Comparison of ENCODE assay signal across 18 mouse cellular contexts in genomic region chr1:99317043-99317709, GRCm38 (mm10).
"Had no signal": no experiment of that assay in that cellular context is flagged by ENCODE, and none has a peak within 500 bp of the region (broad histone marks: within the 10 kb centered on the region; RNA-seq: fewer than 3 reads in every experiment).

No protein-coding gene starts in this region.

- H3K4me2 ChIP-seq: limb, embryonic 12.5 days; liver, embryonic 13.5 days; lung, embryonic 15.5 days; neural tube, embryonic 15.5 days had no signal

- H3K27ac ChIP-seq: kidney, postnatal 0 days; limb, embryonic 12.5 days; liver, embryonic 13.5 days; lung, embryonic 15.5 days; macrophage; neural tube, embryonic 15.5 days had no signal

- H3K4me3 ChIP-seq: limb, embryonic 12.5 days; liver, embryonic 13.5 days; lung, embryonic 15.5 days; megakaryocyte, embryonic 14.5 days; myocyte; neural tube, embryonic 15.5 days had no signal

- ATAC-seq: liver, postnatal 0 days had no signal

- H3K4me1 ChIP-seq: limb, embryonic 12.5 days; liver, embryonic 13.5 days; lung, embryonic 15.5 days; megakaryocyte, embryonic 14.5 days; neural tube, embryonic 15.5 days had no signal

- DNase-seq: kidney, adult 9 months; kidney, postnatal 36 days; layer of hippocampus, adult 9-11 months; layer of hippocampus, postnatal 36 days; liver; liver, embryonic 13.5 days; liver, postnatal 0 days; lung, postnatal 14 days; right cerebral cortex, adult 18-20 months; right cerebral cortex, postnatal 25 days; thymus, postnatal 36 days had no signal

- H3K9me3 ChIP-seq: limb, embryonic 12.5 days; liver, embryonic 13.5 days; lung, embryonic 15.5 days; megakaryocyte, embryonic 14.5 days; neural tube, embryonic 15.5 days had no signal

- H3K27me3 ChIP-seq: limb, embryonic 12.5 days; liver, embryonic 13.5 days; lung, embryonic 15.5 days; megakaryocyte, embryonic 14.5 days; neural tube, embryonic 15.5 days had no signal

- H3K9ac ChIP-seq: limb, embryonic 12.5 days; liver, embryonic 13.5 days; liver, postnatal 0 days; lung, embryonic 15.5 days; neural tube, embryonic 15.5 days had no signal

- H3K36me3 ChIP-seq: limb, embryonic 12.5 days; liver, embryonic 13.5 days; lung, embryonic 15.5 days; neural tube, embryonic 15.5 days had no signal
